In the genomic region with DNA sequence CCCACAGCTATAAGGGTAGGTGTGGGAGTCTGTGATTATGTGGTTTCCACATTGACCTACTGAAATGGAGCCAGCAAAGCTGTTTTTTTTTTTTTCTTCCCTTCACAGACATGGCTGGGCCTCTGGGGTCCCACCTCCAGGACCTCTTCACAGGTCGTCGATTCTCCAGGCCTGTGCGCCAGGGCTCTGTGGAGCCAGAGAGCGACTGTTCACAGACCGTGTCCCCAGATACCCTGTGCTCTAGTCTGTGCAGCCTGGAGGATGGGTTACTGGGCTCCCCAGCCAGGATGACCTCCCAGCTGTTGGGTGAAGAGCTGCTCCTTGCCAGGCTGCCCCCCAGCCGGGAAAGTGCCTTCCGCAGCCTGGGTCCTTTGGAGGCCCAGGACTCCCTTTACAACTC, we compare ENCODE assay signal across 13 mouse cellular contexts. TPM values are rescaled to one million over a fixed set of nuclear protein-coding genes. Genes with fewer than 3 reads are reported as not detected.
A peak's percentile ranks its signal among the peaks of the same experiment; 100 is the strongest.
DNase-seq lines count a peak whose midpoint lies in the region; ATAC-seq lines count a peak whose summit lies in the region.
"Had no signal": no experiment of that assay in that cellular context is flagged by ENCODE, and none has a peak within 500 bp of the region (broad histone marks: within the 10 kb centered on the region; RNA-seq: fewer than 3 reads in every experiment).

No protein-coding gene starts in this region.

- no peak overlapping the region for H3K4me2 ChIP-seq in kidney, embryonic 15.5 days
- no peak overlapping the region for H3K4me2 ChIP-seq in hindbrain, embryonic 15.5 days
- H3K4me2 ChIP-seq in midbrain, embryonic 16.5 days (ENCODE audit: low read length) = no peak overlapping the region

- peak overlapping the region; percentile 90 for H3K27ac ChIP-seq in kidney, embryonic 15.5 days
- peak overlapping the region; percentile 77 for H3K27ac ChIP-seq in embryonic facial prominence, embryonic 10.5 days (replicated peaks)
- H3K27ac ChIP-seq in hindbrain, embryonic 15.5 days (replicated peaks) = peak overlapping the region; percentile 59; the same call in 1 of the 2 replicates
- peak overlapping the region; percentile 34; the same call in 1 of the 2 replicates for H3K27ac ChIP-seq in midbrain, embryonic 16.5 days (ENCODE audit: low read length)

- peaks cover 29% of the 10 kb centered on the region for H3K4me1 ChIP-seq in kidney, embryonic 15.5 days
- H3K4me1 ChIP-seq in embryonic facial prominence, embryonic 10.5 days = peaks cover 35% of the 10 kb centered on the region
- H3K4me1 ChIP-seq in hindbrain, embryonic 15.5 days (replicated peaks) = peaks cover 27% of the 10 kb centered on the region
- H3K4me1 ChIP-seq in midbrain, embryonic 16.5 days (ENCODE audit: control insufficient read depth, insufficient read depth, low read length) = peaks cover 17% of the 10 kb centered on the region

- no peak for DNase-seq in kidney, postnatal 14 days
- no peak for DNase-seq in embryonic facial prominence, embryonic 10.5 days (ENCODE audit: low spot score)
- no peak for DNase-seq in adrenal gland, postnatal 14 days
- DNase-seq in left cerebral cortex, postnatal 10 days (ENCODE audit: extremely low spot score in 1 of 2, low spot score in 2 of 2) = no peak
- no peak for DNase-seq in cerebellum, adult 11 months
- DNase-seq: gastrocnemius, postnatal 14 days; kidney, adult 11 months; right cerebral cortex, postnatal 25 days had no signal

- H3K9ac ChIP-seq in kidney, embryonic 15.5 days = no peak overlapping the region
- H3K9ac ChIP-seq in hindbrain, embryonic 15.5 days = no peak overlapping the region
- peak overlapping the region; percentile 42; the same call in 1 of the 2 replicates for H3K9ac ChIP-seq in midbrain, embryonic 16.5 days (ENCODE audit: low read depth, low read length)

- no peaks in the 10 kb centered on the region for H3K9me3 ChIP-seq in kidney, embryonic 15.5 days (replicated peaks)
- H3K9me3 ChIP-seq in embryonic facial prominence, embryonic 10.5 days = no peaks in the 10 kb centered on the region
- no peaks in the 10 kb centered on the region for H3K9me3 ChIP-seq in hindbrain, embryonic 15.5 days
- H3K9me3 ChIP-seq in midbrain, embryonic 16.5 days (replicated peaks; ENCODE audit: control insufficient read depth, low read length, poor library complexity, severe bottlenecking) = no peaks in the 10 kb centered on the region

- peak; percentile 76 for ATAC-seq in kidney, embryonic 15.5 days (replicated peaks; ENCODE audit: low FRiP score)
- ATAC-seq in hindbrain, embryonic 15.5 days (ENCODE audit: low FRiP score, low read depth) = no peak
- ATAC-seq in midbrain, embryonic 16.5 days = no peak

- no peak overlapping the region for H3K4me3 ChIP-seq in kidney, embryonic 15.5 days (replicated peaks)
- H3K4me3 ChIP-seq in embryonic facial prominence, embryonic 10.5 days = peak overlapping the region; percentile 21
- H3K4me3 ChIP-seq in hindbrain, embryonic 15.5 days = no peak overlapping the region
- no peak overlapping the region for H3K4me3 ChIP-seq in midbrain, embryonic 16.5 days (ENCODE audit: low read depth, low read length)

- intact Hi-C loops in left cerebral cortex, postnatal 10 days (cut with DNase I) = no loop called here

- WGBS in kidney, embryonic 15.5 days = 25% methylated on average over 7 of the region's 7 CpGs
- WGBS in embryonic facial prominence, embryonic 10.5 days = 47% methylated on average over 7 of the region's 7 CpGs
- 40% methylated on average over 7 of the region's 7 CpGs for WGBS in hindbrain, embryonic 15.5 days
- WGBS in midbrain, embryonic 16.5 days = 37% methylated on average over 7 of the region's 7 CpGs

- H3K36me3 ChIP-seq in kidney, embryonic 15.5 days = peaks cover 33% of the 10 kb centered on the region
- H3K36me3 ChIP-seq in embryonic facial prominence, embryonic 10.5 days (replicated peaks) = peaks cover 34% of the 10 kb centered on the region
- H3K36me3 ChIP-seq in hindbrain, embryonic 15.5 days = peaks cover 27% of the 10 kb centered on the region
- H3K36me3 ChIP-seq in midbrain, embryonic 16.5 days (ENCODE audit: control insufficient read depth, insufficient read depth, low read length) = peaks cover 8% of the 10 kb centered on the region

- peaks cover 1% of the 10 kb centered on the region; the same call in 1 of the 2 replicates for H3K27me3 ChIP-seq in kidney, embryonic 15.5 days
- H3K27me3 ChIP-seq in embryonic facial prominence, embryonic 10.5 days (replicated peaks; ENCODE audit: low read depth, poor library complexity, severe bottlenecking) = peaks cover 23% of the 10 kb centered on the region
- no peaks in the 10 kb centered on the region for H3K27me3 ChIP-seq in hindbrain, embryonic 15.5 days
- H3K27me3 ChIP-seq in midbrain, embryonic 16.5 days (ENCODE audit: control insufficient read depth, insufficient read depth, low read depth, low read length) = no peaks in the 10 kb centered on the region

RNA-seq across cellular contexts. Expression of a gene that starts 8.3 kb away (rescaled TPM):
- 6.4 and 6.7 TPM in 2 replicates for polyA plus RNA-seq in kidney, embryonic 15.5 days (2015; fragmentation: Nextera tagmentation; extraction: Ambion mirVana)
- 2.9 and 4.8 TPM in 2 replicates for polyA plus RNA-seq in embryonic facial prominence, embryonic 10.5 days (2016; fragmentation: Nextera tagmentation; extraction: Ambion mirVana)
- 45.5 and 47.5 TPM in 2 replicates for polyA plus RNA-seq in hindbrain, embryonic 15.5 days (2015; fragmentation: Nextera tagmentation; extraction: Ambion mirVana)
- polyA plus RNA-seq in midbrain, embryonic 16.5 days (2015; fragmentation: Nextera tagmentation; extraction: Ambion mirVana) = 62.1 and 66.5 TPM in 2 replicates
- 12.5 and 12.6 TPM in 2 replicates for total RNA-seq in adrenal gland, postnatal 14 days (2021)
- total RNA-seq in left cerebral cortex, postnatal 10 days (2021) = 100 to 1,000 TPM; 264 to 267 TPM
- total RNA-seq: common myeloid progenitor, adult 5-6 weeks; MEL had no signal

RNA-seq across cellular contexts. Expression of a gene that starts 16.1 kb away (rescaled TPM):
- 116 and 120 TPM in 2 replicates for polyA plus RNA-seq in kidney, embryonic 15.5 days (2015; fragmentation: Nextera tagmentation; extraction: Ambion mirVana)
- 151 and 153 TPM in 2 replicates for polyA plus RNA-seq in embryonic facial prominence, embryonic 10.5 days (2016; fragmentation: Nextera tagmentation; extraction: Ambion mirVana)
- 89.0 and 89.8 TPM in 2 replicates for polyA plus RNA-seq in hindbrain, embryonic 15.5 days (2015; fragmentation: Nextera tagmentation; extraction: Ambion mirVana)
- 83.0 and 88.0 TPM in 2 replicates for polyA plus RNA-seq in midbrain, embryonic 16.5 days (2015; fragmentation: Nextera tagmentation; extraction: Ambion mirVana)
- 33.1 and 34.3 TPM in 2 replicates for total RNA-seq in adrenal gland, postnatal 14 days (2021)
- 10 to 100 TPM; 26.3 to 28.3 TPM for total RNA-seq in left cerebral cortex, postnatal 10 days (2021)

RNA-seq across cellular contexts. Expression of a gene that starts 16.2 kb away (rescaled TPM):
- 16.3 and 20.1 TPM in 2 replicates for polyA plus RNA-seq in kidney, embryonic 15.5 days (2015; fragmentation: Nextera tagmentation; extraction: Ambion mirVana)
- polyA plus RNA-seq in embryonic facial prominence, embryonic 10.5 days (2016; fragmentation: Nextera tagmentation; extraction: Ambion mirVana) = 13.9 and 15.9 TPM in 2 replicates
- polyA plus RNA-seq in hindbrain, embryonic 15.5 days (2015; fragmentation: Nextera tagmentation; extraction: Ambion mirVana) = 33.7 and 36.0 TPM in 2 replicates
- polyA plus RNA-seq in midbrain, embryonic 16.5 days (2015; fragmentation: Nextera tagmentation; extraction: Ambion mirVana) = 22.3 and 25.4 TPM in 2 replicates
- 19.5 and 26.8 TPM in 2 replicates for total RNA-seq in adrenal gland, postnatal 14 days (2021)
- 10 to 100 TPM; 50.9 to 51.1 TPM for total RNA-seq in left cerebral cortex, postnatal 10 days (2021)

RNA-seq across cellular contexts. Expression of a gene that starts 31.6 kb away (rescaled TPM):
- polyA plus RNA-seq in kidney, embryonic 15.5 days (2015; fragmentation: Nextera tagmentation; extraction: Ambion mirVana) = 4.6 and 7.4 TPM in 2 replicates
- polyA plus RNA-seq in embryonic facial prominence, embryonic 10.5 days (2016; fragmentation: Nextera tagmentation; extraction: Ambion mirVana) = 1.3 and 1.4 TPM in 2 replicates
- polyA plus RNA-seq in hindbrain, embryonic 15.5 days (2015; fragmentation: Nextera tagmentation; extraction: Ambion mirVana) = 6.3 and 6.5 TPM in 2 replicates
- 3.7 and 4.5 TPM in 2 replicates for polyA plus RNA-seq in midbrain, embryonic 16.5 days (2015; fragmentation: Nextera tagmentation; extraction: Ambion mirVana)
- 5.2 and 5.9 TPM in 2 replicates for total RNA-seq in adrenal gland, postnatal 14 days (2021)
- total RNA-seq in left cerebral cortex, postnatal 10 days (2021) = 10 to 100 TPM; 18.4 to 21.8 TPM
- total RNA-seq: common myeloid progenitor, adult 5-6 weeks; MEL had no signal

RNA-seq across cellular contexts. Expression of a gene that starts 33.0 kb away (rescaled TPM):
- polyA plus RNA-seq in kidney, embryonic 15.5 days (2015; fragmentation: Nextera tagmentation; extraction: Ambion mirVana) = 1.2 TPM in 2 replicates
- 0.44 and 0.72 TPM in 2 replicates for polyA plus RNA-seq in embryonic facial prominence, embryonic 10.5 days (2016; fragmentation: Nextera tagmentation; extraction: Ambion mirVana)
- polyA plus RNA-seq in hindbrain, embryonic 15.5 days (2015; fragmentation: Nextera tagmentation; extraction: Ambion mirVana) = 0.85 and 1.4 TPM in 2 replicates
- 1.5 TPM in 2 replicates for polyA plus RNA-seq in midbrain, embryonic 16.5 days (2015; fragmentation: Nextera tagmentation; extraction: Ambion mirVana)
- 0.71 and 2.8 TPM in 2 replicates for total RNA-seq in adrenal gland, postnatal 14 days (2021)
- 1 to 10 TPM; 1.4 to 2.0 TPM for total RNA-seq in left cerebral cortex, postnatal 10 days (2021)
- total RNA-seq: common myeloid progenitor, adult 5-6 weeks; MEL had no signal

Comparison
In these comparisons a context has a peak if more than half of its experiments do, and no peak if none do; other contexts are left out.
1. H3K27ac ChIP-seq: peak in every context shown above with its lines; median percentile 90 in kidney, embryonic 15.5 days; 77 in embryonic facial prominence, embryonic 10.5 days; 59 in hindbrain, embryonic 15.5 days; 34 in midbrain, embryonic 16.5 days.